Mouse (Mus musculus): ENCODE measurements at regions not wholly inside any gene's neighbourhood (a gene's known extent, or its start where the extent isn't known, plus 50 kb on each side); places are given as distances from the start of the nearest gene placed in this dataset.

DNA sequence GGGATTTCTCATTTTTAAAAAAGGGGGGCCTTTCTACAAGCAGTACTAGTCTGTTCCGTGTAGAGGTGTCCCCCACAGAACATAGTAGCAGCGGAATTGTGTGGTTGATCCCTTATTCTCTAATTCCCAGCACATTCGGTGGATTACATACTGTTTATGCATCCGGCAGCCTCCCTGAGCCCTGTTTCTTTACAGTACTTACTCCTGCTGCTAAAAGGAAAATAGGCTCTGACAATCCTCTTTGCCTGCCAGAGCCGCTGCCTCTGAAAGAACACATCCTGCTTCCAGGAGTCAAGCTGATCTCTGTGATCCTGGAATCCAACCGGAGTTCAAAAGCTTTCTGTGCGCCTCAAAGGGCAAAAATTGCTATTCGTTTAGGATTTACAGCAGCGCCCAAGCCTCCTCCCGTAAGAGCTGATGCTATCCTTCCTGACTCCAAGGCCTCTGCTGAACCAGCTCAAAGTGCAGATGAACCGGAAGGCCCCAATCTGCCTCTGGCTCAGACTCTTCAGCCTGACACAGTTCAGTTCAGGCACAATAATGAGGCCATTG lies 936.6 kb downstream of the Ndufa4 start:
- peak; percentile 3 to 11 for DNase-seq

DNA sequence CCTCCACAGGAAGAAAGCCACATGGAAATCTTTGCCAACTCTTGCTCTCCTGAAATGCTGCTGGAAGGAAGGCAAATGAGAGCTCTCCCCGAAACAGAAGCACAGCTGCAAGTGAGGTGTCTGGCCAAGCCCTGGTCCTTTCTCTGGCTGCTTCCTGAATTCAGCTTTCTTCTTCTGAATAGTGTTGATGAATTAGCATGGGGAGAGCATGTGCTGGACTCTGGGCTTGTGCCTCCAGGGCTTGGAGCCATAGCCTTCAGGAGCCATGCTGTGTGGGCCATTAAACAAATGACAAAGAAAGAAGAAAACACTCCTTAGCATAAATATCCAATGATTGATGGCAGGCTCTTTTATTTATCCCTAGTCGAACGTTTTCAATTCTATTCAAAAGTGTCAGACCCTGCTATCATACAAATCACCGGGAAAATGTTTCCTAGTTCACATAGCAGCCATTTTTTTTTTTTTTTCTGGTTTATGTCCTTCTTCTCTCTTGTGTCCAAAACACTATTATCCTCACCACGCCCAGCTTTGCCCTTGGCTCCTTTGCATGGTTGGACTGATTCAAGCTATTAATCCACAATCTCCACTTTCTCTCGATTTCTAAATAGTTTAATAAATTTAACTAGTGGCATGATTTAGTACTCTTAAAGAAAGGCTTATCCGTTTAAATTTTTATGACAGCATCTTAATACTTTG lies 937.3 kb downstream of the Ndufa4 start:
- DNase-seq = no peak

DNA sequence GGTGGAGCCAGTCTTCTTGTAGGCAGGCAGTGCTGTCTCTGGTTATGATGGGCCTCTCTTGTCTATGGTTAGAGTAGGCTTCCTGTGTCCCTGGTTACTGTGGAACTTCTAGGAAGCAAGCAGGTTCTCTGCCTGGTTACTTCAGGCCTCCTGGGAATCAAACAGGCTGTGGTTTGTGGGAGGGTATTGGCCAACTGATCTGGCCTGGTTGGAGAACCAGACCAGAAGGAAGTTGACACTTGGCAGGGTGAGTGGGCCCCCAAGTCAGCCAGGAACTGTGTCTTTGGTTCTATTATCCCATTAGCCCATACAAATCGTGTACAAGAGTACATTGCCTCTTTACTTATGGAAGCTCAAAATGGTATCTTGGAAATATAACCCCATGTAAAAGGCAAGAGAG lies 963.8 kb downstream of the Ndufa4 start:
- DNase-seq = no peak

DNA sequence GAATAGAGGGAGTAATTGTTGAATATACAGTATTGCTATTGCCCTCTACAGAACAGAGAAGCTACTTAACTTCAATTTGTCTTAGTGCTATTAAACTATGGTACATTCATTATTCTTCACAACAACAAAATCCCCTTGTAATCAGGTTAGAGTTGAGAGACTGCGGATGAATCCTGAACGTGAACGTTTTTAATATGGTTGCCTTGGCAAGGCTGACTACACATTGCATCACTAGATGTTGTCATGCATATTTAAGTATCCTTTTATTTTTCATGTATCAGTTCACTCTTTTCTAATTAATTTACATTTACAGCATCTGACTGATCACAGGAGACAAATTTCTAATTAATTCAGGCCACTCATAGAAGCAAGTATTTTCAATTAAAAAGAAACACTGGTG lies 965.8 kb downstream of the Ndufa4 start:
- DNase-seq = no peak

All from adrenal gland, postnatal 36 days (tissue).